Mouse (Mus musculus): ENCODE results near the gene Gbe1.

The Gbe1 gene

GRCm38 (mm10) chr16:70313886-70314577 is at the start of gene Gbe1:
Gene Gbe1, plus strand, starts transcription at chr16:70313949.
- peak; percentile 93 for DNase-seq (ENCODE audit: low spot score)

- DNase-seq (ENCODE audit: low spot score): no peak
Observed at GRCm38 (mm10) chr16:70310691-70311090, 3.1 kb upstream of the Gbe1 start.

- DNase-seq (ENCODE audit: low spot score): no peak
Observed at GRCm38 (mm10) chr16:70313496-70313885, 258 bp upstream of the Gbe1 start.

- no peak for DNase-seq (ENCODE audit: low spot score)
Observed at GRCm38 (mm10) chr16:70314578-70314930, 805 bp downstream of the Gbe1 start.

- no peak for DNase-seq (ENCODE audit: low spot score)
Observed at GRCm38 (mm10) chr16:70315261-70315660, 1.5 kb downstream of the Gbe1 start.

GRCm38 (mm10) chr16:70315862-70316390 is 2.2 kb downstream of the Gbe1 start:
- no peak for DNase-seq (ENCODE audit: low spot score)

GRCm38 (mm10) chr16:70319388-70319787 is 5.6 kb downstream of the Gbe1 start:
- DNase-seq (ENCODE audit: low spot score): no peak

- no peak for DNase-seq (ENCODE audit: low spot score)
Observed at GRCm38 (mm10) chr16:70320612-70321280, 7.0 kb downstream of the Gbe1 start.

- no peak for DNase-seq (ENCODE audit: low spot score)
Observed at GRCm38 (mm10) chr16:70326339-70326948, 12.7 kb downstream of the Gbe1 start.

GRCm38 (mm10) chr16:70328566-70328965 is 14.8 kb downstream of the Gbe1 start:
- DNase-seq (ENCODE audit: low spot score): no peak

- no peak for DNase-seq (ENCODE audit: low spot score)
Observed at GRCm38 (mm10) chr16:70329036-70329435, 15.3 kb downstream of the Gbe1 start.

GRCm38 (mm10) chr16:70329471-70329870 is 15.7 kb downstream of the Gbe1 start:
- DNase-seq (ENCODE audit: low spot score): no peak

GRCm38 (mm10) chr16:70330007-70330406 is 16.3 kb downstream of the Gbe1 start:
- no peak for DNase-seq (ENCODE audit: low spot score)

GRCm38 (mm10) chr16:70330626-70331275 is 17.0 kb downstream of the Gbe1 start:
- no peak for DNase-seq (ENCODE audit: low spot score)

- no peak for DNase-seq (ENCODE audit: low spot score)
Observed at GRCm38 (mm10) chr16:70334812-70335211, 21.1 kb downstream of the Gbe1 start.

GRCm38 (mm10) chr16:70335472-70335871 is 21.7 kb downstream of the Gbe1 start:
- no peak for DNase-seq (ENCODE audit: low spot score)

- DNase-seq (ENCODE audit: low spot score): no peak
Observed at GRCm38 (mm10) chr16:70337661-70338060, 23.9 kb downstream of the Gbe1 start.

GRCm38 (mm10) chr16:70344496-70344895 is 30.7 kb downstream of the Gbe1 start:
- DNase-seq (ENCODE audit: low spot score): no peak

GRCm38 (mm10) chr16:70345607-70346006 is 31.9 kb downstream of the Gbe1 start:
- DNase-seq (ENCODE audit: low spot score): no peak

GRCm38 (mm10) chr16:70350011-70350410 is 36.3 kb downstream of the Gbe1 start:
- no peak for DNase-seq (ENCODE audit: low spot score)

GRCm38 (mm10) chr16:70351641-70352280 is 38.0 kb downstream of the Gbe1 start:
- peak; percentile 64 for DNase-seq (ENCODE audit: low spot score)

- DNase-seq (ENCODE audit: low spot score): no peak
Observed at GRCm38 (mm10) chr16:70352571-70352970, 38.8 kb downstream of the Gbe1 start.
